Mouse (Mus musculus) lung, embryonic 16.5 days (tissue): ENCODE measurements around the gene Lca5. TPM values are rescaled to one million over a fixed set of nuclear protein-coding genes. Genes with fewer than 3 reads are reported as not detected.

ENCODE experiments used
- ATAC-seq: fragments of 200-750 bp; cut with Nextera tagmentation; 2 replicates; pipeline ENCODE4 v1.8.0; 2017; ENCODE audit warnings: low read depth, mild to moderate bottlenecking, moderate library complexity
- H3K27ac ChIP-seq: fragments of 300-500 bp; sonication (generic); 2 replicates; pipeline ENCODE4 v1.5.1; 2014; ENCODE audit warnings: mild to moderate bottlenecking, control low read depth, low read length
- H3K27me3 ChIP-seq: fragments of 300-500 bp; sonication (generic); 2 replicates; pipeline ENCODE4 v1.6.1; 2014; ENCODE audit warnings: low read depth, low read length, mixed read lengths; ENCODE audit not compliant: control insufficient read depth, insufficient read depth
- H3K36me3 ChIP-seq: fragments of 300-500 bp; sonication (generic); 2 replicates; pipeline ENCODE4 v1.6.1; 2014; ENCODE audit warnings: low read length; ENCODE audit not compliant: control insufficient read depth, insufficient read depth
- H3K4me1 ChIP-seq: fragments of 300-500 bp; sonication (generic); replicated peaks from 2 replicates; pipeline ENCODE4 v1.6.1; 2014; ENCODE audit warnings: low read length, mixed read lengths; ENCODE audit not compliant: control insufficient read depth, insufficient read depth
- H3K4me2 ChIP-seq: fragments of 300-500 bp; sonication (generic); 2 replicates; pipeline ENCODE4 v1.6.1; 2014; ENCODE audit warnings: low read depth, low read length, control low read depth
- H3K4me3 ChIP-seq: fragments of 300-500 bp; sonication (generic); 2 replicates; pipeline ENCODE4 v1.5.1; 2014; ENCODE audit warnings: mild to moderate bottlenecking, low read length, control low read depth
- H3K9ac ChIP-seq: fragments of 300-500 bp; sonication (generic); 2 replicates; pipeline ENCODE4 v1.6.1; 2014; ENCODE audit warnings: low read length, control low read depth
- H3K9me3 ChIP-seq: fragments of 300-500 bp; sonication (generic); 2 replicates; pipeline ENCODE4 v1.6.1; 2016; ENCODE audit warnings: low read length; ENCODE audit not compliant: control insufficient read depth
- WGBS: fragments of 180-500 bp; shearing (Covaris S2); extraction: QIAGEN DNeasy Blood & Tissue Kit; methylation state at CpG from one replicate; pipeline ENCODE4 v1.1.7; 2014; 5-methylcytosine and 5-hydroxymethylcytosine counted together
- polyA plus RNA-seq: library from polyadenylated mRNA; unstranded; fragments of >200 nt; fragmentation: Nextera tagmentation; extraction: Ambion mirVana; gene quantifications from 2 replicates; pipeline ENCODE4 v1.2.1, GENCODE M21; 2015

The Lca5 gene
- polyA plus RNA-seq, 1 experiment from 2014 or later, result 15.7 TPM

DNA sequence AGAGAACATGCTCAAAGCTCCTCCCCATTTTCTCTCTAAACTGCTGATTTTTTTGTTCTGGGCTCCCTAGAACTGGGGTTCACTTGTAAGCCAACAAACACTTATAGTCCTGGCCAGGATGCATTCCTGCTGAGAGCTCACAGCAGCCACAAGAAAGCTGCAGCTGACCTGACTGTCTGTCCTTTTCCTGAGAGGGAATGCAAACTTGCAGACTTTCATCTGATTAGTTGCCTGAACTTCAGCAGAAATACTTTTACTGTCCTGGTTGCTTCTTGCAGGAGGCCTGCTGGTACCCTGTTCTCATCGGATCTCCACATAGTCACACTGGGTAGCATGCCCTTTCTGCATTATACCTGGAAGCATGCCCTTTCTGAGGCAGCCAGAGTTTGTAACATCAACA lies 91.0 kb downstream of the Lca5 start:
- H3K27ac ChIP-seq, result peak overlapping the region; percentile 36
- 9% methylated on average over 1 of the region's 1 CpGs for WGBS
- no peaks in the 10 kb centered on the region for H3K27me3 ChIP-seq
- no peak overlapping the region for H3K9ac ChIP-seq
- peaks cover 18% of the 10 kb centered on the region for H3K4me1 ChIP-seq
- H3K36me3 ChIP-seq, result no peaks in the 10 kb centered on the region
- H3K4me2 ChIP-seq, result no peak overlapping the region
- peak; percentile 37; the same call in 1 of the 2 replicates for ATAC-seq
- H3K4me3 ChIP-seq, result no peak overlapping the region
- H3K9me3 ChIP-seq, result no peaks in the 10 kb centered on the region

DNA sequence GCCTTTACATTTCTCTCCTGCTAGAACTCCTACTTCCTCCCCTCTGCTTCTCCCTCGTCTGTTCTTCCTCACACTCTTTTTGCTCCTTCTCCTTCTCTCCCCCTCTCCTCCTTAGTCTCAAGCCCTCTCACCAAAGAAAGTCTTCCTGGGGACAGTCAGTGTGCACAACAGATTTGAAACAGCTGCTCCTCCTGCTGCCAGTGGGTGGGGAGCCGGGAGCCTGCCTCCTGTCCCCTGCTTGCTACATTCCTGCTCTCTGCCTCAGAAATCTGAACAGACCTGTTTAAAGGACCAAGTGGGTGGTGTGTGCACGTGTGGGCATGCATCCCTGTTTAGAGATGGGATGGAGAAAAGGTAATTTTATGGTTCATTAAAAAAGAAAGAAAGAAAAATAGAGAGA lies 91.4 kb downstream of the Lca5 start:
- H3K4me2 ChIP-seq, result no peak overlapping the region
- no peaks in the 10 kb centered on the region for H3K27me3 ChIP-seq
- peaks cover 18% of the 10 kb centered on the region for H3K4me1 ChIP-seq
- peak overlapping the region; percentile 36 for H3K27ac ChIP-seq
- no peak overlapping the region for H3K4me3 ChIP-seq
- no peak overlapping the region for H3K9ac ChIP-seq
- 8% methylated on average over 3 of the region's 3 CpGs for WGBS
- no peaks in the 10 kb centered on the region for H3K36me3 ChIP-seq
- H3K9me3 ChIP-seq, result no peaks in the 10 kb centered on the region
- ATAC-seq, result peak; percentile 81

DNA sequence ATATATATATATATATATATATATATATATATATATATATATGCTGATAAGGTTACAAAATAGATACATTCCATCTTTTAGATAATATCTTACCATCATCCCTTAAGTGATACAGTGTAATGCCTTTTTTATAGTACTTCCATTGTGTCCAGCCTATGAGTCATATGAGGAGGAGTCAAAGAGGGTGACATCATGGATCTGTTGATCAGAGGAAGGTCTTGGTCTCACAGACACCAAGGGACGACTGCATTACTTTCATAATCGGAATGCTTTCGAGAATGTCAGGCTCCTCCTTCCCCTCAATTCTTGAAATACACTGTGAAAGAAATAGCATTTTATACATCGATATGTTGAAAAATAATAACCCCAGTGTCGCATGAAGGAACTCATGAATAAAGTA lies 93.4 kb downstream of the Lca5 start:
- Histone ChIP-seq H3K9ac (no peak overlapping the region), H3K36me3 (no peaks in the 10 kb centered on the region), H3K27ac (no peak overlapping the region), H3K9me3 (no peaks in the 10 kb centered on the region), H3K4me3 (no peak overlapping the region), H3K4me1 (peaks cover 18% of the 10 kb centered on the region), H3K4me2 (no peak overlapping the region), H3K27me3 (no peaks in the 10 kb centered on the region)
- WGBS, result 86% methylated on average over 5 of the region's 5 CpGs
- ATAC-seq, result no peak

DNA sequence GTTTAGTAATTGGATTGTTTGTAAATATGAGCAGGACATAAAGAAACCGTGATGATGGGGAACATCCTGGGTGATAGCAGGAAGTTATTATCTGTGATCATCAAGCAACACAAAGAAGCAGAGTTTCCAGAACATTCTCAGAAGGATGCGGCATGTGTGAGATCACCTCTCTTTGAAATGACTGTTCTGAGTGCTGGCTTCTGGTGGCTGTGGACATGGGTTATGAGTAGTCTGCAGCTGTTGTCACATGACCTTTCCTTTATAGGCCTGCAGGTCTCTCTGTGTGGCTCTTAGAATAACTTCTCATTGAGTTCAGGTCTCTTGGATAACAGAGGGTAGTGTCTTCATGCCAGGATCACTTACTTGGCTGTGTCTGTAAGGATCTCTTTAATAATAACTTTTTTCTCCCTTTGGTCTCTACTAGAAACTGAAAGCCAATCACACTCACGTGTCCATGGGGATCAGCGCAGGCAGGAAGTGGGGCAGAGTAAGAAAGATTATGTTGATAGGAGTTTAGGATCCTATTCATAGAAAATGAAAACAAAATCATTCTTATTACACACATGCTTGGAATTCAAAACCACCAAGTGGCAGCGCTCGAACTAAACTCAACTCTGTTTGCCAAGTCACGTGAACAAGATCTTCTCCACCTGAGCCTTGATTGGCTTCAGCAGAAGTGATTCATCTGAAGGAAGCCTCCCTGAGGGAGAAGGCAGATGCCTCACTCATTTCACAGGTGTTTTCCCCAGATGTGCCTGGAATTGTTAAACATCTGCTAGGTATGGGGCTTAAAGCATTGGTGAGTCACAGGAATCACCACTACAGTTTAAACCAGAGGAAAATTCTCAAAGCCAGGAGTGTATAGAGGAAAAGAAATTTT lies 98.2 kb downstream of the Lca5 start:
- Histone ChIP-seq H3K9me3 (no peaks in the 10 kb centered on the region), H3K36me3 (no peaks in the 10 kb centered on the region), H3K4me3 (no peak overlapping the region), H3K27ac (no peak overlapping the region), H3K4me1 (no peaks in the 10 kb centered on the region), H3K9ac (no peak overlapping the region), H3K4me2 (no peak overlapping the region), H3K27me3 (no peaks in the 10 kb centered on the region)
- ATAC-seq, result no peak
- 72% methylated on average over 7 of the region's 7 CpGs for WGBS

Other genes starting within 250 kb of the Lca5 start
- 39.5 and 46.2 TPM in 2 replicates for gene Sh3bgrl2, start 107.2 kb upstream of the Lca5 start, polyA plus RNA-seq